Mouse (Mus musculus) megakaryocyte, embryonic 14.5 days (primary cell): ENCODE measurements around the gene Smarca2.

ENCODE experiments used
- FLI1 ChIP-seq: IDR thresholded peaks from 2 replicates; pipeline ENCODE4 v1.6.1; 2012; ENCODE audit warnings: low read length, inconsistent platforms, mixed read lengths
- GATA1 ChIP-seq: IDR thresholded peaks from 3 replicates; pipeline ENCODE4 v1.6.1; 2012; ENCODE audit warnings: mixed read lengths, low read length, inconsistent platforms, borderline replicate concordance

GRCm38 (mm10) chr19:26730486-26730885, 125.6 kb downstream of the Smarca2 start:
- TF ChIP-seq GATA1, result no peak
- TF ChIP-seq FLI1, result no peak
